Mouse (Mus musculus) megakaryocyte, adult 5-6 weeks (primary cell): ENCODE data around the gene Astn2. TPM values are rescaled to one million over a fixed set of nuclear protein-coding genes. Genes with fewer than 3 reads are reported as not detected.

Experiments
- ATAC-seq: 2 replicates; pipeline ENCODE4 v1.8.0; 2016; ENCODE audit warnings: mild to moderate bottlenecking, inconsistent platforms; ENCODE audit not compliant: poor library complexity, severe bottlenecking
- total RNA-seq, 2 experiments: library from RNA; stranded (forward) in 1 of 2; stranded (reverse) in 1 of 2; fragments of 153-499, 151-499 nt in 1 of 2; fragments of 221-1000, 200-1000 nt in 1 of 2; gene quantifications; 2 replicates each; pipeline versions ENCODE4 v1.2.3 to v1.2.4; 2015 to 2017

The Astn2 gene
- total RNA-seq, 2 experiments from 2014 or later = 0.09 TPM; not detected in 1

DNA sequence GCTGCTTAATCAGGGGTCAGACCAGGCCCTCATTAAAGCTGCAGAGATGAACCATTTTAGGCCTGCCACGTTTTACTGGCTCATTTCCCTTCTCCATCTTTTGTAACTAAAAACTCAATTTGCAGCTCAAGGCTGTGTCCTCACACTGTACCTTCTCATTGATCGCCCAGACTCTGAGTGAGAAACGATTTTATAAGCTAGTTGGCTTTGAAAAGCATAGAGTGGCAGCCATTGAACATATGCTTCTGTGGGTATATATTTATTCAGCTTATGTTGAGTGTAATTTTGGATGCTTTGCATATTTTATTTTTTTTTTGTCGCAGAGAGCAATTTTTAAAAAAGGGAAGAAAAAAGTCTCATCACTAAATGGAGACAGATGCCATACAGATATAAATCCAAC is 637.0 kb downstream of the Astn2 start:
- no peak for ATAC-seq

DNA sequence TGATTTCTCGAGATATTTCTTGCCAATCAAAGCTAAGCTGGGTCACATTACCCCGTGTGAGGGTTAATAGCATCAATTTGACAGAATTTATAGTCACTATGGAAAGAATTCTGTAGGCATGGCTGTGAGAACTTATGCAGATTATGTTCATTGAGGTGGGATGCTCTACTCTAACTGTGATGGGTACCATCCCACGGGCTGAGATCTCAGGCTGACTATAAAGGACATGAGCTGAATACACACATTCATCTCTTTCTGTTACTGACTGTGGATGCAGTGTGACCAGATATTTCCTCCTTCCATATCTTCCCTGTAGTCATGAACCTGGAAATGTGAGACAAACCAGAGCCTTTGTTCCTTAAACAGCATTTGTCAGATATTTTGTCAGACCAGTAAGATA is 639.1 kb downstream of the Astn2 start:
- no peak for ATAC-seq

DNA sequence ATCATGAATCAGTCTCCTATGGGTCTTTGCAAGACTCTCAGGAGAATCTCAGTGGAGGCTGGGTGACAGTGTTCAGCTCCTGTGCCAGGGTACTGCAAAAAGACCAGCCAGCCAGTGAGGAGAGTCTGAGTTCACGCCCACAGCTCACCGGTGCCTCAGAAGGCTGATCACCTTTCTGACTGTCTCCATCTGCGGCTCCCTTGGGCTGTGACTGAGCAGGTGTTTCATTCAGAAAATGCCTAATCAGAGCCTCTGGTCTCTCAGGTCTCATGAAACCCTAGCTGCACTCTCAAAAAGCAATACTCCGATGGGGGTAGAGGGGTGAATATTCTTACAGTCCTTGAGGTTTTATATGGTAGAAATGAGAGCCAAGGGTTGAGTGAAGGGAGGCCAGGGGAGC is 640.1 kb downstream of the Astn2 start:
- no peak for ATAC-seq

DNA sequence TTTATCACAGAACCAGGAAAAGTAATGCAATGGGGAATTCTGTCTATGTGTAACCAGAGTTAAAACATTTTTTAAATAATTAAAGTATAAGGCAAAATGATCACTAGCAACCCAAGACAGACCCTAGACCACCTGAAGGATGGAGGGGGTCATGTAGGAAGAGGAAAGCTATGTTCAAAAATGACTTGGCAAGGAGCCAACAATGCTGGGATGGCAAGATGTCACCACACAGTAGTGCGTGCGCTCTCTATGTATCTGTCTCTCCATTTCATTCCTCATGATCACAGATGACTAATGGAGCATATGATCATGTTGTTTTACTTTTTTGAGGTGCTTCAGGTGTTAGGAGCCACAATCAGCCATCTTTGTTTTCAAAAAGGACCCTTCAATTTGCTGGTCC is 640.6 kb downstream of the Astn2 start:
- ATAC-seq = no peak

DNA sequence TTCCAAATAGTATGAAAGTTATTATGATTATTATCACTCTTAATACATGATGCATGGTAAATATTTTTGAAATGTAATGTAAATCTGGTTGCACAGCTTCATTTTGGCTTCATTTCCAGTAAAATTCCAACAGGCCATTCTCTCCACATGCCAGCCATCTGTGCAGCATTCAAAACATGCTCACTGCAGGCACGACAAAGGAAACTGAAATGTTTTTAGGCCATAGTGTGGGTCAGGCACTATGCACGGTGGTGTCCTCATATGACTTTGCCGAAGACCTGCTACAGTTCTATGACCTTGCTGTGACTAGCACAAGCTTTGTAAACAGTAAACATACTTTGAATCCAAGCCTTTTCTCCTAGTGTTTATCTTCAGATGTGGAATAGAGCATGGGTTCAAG is 642.3 kb downstream of the Astn2 start:
- no peak for ATAC-seq

DNA sequence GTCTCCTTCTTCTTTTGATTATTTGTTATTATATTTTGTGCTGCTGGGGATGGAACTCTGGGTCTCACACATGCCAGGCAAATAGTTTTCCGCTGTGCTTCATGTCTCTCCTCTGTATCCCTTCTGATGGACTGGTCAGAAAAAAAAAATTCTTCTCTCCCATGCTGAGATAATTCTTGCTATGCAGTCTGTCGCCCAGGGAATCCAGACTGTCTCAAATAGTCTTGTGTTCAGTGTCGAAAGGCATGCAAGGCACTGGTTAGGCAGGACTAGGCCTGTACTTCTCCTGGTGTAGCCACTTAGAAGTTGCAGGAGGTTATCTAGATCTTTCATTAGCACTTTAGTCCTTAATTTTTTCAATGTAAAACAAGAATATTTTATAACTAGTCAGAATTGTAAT is 642.8 kb downstream of the Astn2 start:
- ATAC-seq = no peak

DNA sequence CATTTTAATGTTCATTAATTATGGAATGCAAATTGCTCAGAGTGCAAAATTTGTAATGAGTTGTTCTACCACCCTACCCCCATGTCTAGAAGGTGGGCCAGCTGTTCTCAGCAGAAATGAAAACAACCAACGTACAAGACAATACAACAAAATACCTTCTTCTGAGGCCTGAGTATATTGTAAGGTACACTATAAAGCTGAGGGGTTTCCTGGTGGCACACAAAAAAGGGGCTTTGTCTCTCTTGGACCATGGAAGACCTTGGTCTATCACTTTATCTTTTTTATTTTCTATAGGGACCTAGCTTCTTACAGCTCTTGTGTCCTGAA is 645.6 kb downstream of the Astn2 start:
- no peak for ATAC-seq

DNA sequence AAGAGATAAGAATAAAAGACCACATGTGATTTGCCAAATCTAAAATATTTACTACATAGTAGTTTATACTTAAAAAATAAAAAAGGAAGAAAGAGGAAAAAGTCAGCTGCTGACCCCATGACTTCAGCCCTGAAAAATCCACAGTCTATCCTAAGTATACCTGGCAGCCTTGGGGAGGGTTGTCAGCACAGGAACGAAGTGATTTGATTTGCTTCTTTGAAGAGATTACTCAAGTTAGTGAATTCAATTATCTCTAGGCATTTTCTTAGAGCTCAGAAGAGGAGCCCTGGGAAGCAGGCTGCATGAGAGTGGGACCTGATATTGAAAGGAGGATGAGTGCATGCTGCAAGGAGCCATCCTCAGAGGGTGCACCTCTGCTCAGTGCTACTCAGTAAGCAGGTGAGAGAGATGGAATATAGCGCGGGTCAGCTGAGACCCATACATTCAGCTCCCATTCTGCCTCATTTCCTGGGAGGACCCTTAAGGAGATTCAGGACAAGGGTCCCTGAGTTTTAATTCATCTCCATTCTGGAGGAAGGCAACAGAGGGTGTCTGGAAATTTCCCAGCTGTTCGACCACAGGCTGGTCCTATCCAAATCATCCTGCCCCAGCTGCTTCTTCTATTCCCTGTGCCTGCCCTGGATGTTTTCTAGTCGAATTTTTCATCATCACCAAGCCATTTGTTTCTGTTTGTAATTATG is 646.1 kb downstream of the Astn2 start:
- no peak for ATAC-seq

DNA sequence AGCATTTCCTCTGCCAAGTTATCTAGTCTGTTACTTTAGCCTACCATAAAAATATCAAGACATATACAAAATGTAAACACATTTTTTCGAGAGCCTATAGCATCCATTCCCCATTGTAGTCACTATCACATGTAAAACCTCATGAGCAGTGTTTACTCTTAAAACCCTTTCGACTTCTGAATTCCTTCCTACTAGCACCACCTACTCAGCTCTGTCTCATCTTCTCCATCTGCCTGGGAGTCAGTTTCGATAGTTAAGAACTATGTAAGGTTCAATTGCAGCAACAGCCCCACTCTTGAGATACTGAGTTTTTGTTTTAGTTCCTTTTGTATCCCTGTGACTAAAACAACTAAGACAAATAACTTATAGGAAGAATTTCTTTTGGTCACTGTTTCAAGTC is 651.5 kb downstream of the Astn2 start:
- ATAC-seq = no peak

DNA sequence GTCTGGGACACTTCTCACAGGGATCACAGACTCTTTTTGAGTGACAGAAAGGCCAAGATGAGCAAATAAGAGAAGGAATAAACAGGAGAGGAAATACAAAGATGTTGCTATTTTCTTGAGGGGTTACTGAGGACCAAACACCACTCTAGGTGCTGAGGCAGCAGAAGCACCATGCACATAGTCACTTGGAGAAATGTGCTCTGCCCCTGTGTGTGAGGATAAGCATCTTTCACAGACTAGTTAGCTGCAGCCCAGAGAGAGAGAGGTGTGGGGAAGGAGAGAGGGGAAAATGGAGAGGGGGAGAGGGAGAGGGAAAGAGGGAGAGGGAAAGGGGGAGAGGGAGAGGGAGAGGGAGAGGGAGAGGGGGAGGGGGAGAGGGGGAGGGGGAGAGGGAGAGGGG is 659.6 kb downstream of the Astn2 start:
- no peak for ATAC-seq

DNA sequence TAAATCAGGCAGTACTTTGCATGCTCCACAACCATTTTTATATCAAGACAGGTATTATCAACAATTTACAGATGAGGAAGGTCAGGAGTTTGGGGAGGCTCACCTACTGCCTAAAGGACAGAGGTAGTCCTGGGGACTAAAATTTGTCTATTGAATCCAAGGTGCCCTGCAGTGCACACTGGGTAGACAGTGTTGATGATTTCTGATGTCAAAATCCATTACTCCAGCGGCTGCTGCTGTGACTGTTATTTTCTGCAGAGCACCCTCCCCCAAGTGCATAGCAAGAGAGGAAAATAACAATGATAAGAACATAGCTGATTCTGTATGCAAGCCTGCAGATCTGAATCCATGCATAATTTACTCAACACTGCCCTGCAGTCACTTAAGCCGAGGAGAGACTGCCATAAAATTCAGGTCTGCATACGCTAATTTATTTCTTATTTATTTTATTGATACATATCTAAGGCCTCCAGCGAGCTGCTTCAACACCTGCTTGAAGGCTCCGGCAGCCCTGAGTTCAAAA is 660.3 kb downstream of the Astn2 start:
- no peak for ATAC-seq

DNA sequence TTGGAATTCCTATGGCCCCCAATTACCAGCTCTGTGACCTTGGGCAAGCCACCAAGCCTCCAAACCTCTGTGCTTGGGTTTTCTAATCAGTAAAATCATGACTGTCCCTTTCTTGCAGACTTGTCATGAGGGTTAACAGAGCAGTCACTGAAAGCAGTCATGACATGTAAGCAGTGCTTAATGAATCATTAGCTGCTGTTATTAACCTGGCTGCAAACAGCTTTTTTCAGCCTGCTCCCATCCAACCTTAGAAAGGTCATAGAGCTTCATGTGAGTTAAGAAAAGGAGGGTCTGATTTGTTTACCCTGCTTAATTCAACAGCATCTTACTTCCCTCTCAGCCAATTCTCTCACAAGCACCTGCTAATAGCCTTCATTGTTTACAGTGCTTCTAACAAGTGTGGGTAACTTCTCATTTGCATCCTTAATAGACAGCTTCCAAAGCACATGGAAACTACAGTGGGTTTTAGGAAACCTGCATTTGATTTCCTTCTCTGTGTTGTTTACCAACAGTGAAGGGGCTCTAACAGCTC is 661.2 kb downstream of the Astn2 start:
- no peak for ATAC-seq

DNA sequence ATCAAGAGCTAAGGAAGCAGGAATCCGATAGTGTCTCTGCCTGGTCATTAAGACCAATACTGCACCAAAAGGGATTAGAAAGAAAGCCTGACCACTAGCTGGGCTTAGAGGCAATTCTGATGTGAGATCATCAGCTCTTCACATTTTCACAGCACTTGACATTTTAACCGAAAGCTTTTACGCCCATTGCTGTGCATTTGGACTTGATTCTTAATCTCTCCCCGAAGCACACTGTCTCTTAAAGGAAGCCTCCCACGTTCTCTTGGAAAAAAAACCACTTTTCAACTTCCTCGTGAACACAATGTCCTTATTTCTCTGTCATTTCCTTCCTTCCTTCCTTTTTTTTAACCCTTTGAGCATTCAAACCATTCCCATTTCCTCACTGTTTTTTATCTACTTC is 680.0 kb downstream of the Astn2 start:
- no peak for ATAC-seq

DNA sequence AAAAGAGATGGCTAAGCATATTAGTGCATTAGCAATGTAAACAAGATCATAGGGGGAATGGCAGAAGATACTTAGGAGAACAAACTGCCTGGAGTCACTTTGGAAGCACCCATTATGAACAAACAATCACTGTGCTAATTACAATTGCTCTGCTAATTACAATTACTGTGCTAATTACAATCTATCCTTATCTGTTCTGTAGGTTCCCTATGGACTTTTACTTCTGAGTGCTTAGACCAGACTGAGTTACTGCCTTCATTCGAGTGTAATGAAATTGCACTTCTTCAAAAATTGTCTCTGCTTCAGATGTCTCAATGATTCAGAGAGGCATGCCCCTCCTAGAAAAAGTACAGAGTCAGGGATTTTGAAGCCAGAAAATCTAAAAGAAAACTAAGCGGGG is 684.8 kb downstream of the Astn2 start:
- no peak for ATAC-seq

DNA sequence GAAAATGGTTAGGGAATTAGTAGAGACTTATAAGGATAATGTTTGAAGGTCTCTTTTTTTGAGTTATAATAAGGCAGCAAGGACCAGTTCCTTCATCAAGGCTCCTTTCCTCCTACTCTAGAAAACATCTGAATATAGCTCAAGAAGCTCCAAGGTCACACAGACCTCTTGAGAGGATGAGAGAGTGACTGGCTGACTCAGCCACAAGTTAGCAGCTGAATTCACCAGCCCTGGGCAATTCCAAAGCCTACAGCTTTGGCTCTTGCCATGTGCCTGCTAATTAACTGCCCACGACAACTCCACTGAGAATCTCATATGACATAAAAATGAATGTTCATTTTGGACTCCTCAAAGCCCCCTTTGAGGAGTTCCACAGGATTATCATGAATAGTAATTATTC is 686.5 kb downstream of the Astn2 start:
- no peak for ATAC-seq

DNA sequence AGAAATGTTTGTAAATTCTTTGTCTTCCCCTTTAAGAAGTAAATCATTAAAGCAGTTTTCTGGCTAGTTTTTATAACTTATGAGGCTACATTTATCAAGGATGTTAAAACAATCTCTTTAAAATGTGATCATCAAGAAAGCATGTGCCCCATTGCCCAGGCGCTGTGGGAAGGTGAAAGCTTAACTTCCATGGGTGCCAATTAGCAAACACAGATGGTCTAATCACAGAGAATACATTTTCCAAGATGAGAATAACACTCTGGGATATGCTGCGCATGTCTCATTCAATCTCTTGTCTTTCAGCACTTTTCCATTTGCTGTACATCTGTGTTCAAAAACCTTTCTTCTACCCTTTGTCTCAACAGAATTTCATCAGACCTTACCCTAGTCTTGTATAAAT is 688.3 kb downstream of the Astn2 start:
- no peak for ATAC-seq

DNA sequence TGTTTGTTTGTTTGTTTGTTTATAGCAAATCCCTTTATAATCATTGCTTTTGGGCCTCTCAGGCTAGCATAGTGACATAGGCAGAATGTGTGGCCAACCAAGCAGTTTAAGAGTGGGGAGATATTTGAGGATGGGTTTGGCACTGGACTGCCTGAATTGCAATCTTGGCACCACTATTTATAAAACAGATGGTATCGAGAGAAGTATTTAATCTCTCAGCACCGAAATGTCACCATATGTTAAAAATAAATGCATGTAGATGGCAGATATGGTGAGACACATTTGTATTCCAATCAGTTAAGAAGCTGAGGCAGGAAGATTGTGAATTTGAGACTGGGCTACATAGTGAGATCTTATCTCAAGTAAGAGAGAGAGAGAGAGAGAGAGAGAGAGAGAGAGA is 692.7 kb downstream of the Astn2 start:
- ATAC-seq = no peak

DNA sequence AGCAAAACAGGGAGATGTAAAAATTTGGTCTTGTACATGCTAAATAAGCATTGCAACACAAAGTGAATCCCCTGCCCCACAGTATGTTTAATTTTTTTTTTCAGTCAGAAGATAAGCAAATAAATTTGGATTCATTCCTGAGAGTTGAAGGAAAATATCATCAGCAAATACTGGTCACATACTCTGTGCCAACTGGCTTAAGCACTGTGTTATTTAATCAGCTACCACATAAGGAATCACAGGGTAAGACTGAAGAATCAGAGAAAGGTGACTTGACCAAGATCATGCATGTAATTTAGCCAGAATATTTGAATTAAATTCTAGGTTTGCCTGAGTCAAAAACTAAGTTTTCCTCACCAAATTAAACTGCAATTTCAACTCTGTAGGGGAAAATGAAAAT is 693.8 kb downstream of the Astn2 start:
- no peak for ATAC-seq

DNA sequence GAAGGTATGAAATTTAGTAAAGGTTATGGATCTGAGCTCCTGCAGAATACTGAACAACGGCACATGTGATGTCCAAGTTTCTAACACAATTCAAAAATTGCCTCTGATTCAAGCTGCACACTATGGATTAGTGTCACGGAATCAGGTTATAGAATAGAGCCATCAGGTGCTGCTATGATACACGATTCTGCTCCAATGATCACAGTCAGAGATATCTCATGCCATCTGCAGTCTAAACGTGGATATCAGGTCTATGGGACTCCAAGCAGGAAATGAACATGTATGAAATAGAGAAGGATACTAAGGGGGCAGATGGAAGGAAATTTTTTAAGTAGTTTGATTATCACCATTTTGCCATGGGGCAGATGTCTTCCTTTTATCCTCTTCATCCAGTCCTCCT is 702.6 kb downstream of the Astn2 start:
- no peak for ATAC-seq

DNA sequence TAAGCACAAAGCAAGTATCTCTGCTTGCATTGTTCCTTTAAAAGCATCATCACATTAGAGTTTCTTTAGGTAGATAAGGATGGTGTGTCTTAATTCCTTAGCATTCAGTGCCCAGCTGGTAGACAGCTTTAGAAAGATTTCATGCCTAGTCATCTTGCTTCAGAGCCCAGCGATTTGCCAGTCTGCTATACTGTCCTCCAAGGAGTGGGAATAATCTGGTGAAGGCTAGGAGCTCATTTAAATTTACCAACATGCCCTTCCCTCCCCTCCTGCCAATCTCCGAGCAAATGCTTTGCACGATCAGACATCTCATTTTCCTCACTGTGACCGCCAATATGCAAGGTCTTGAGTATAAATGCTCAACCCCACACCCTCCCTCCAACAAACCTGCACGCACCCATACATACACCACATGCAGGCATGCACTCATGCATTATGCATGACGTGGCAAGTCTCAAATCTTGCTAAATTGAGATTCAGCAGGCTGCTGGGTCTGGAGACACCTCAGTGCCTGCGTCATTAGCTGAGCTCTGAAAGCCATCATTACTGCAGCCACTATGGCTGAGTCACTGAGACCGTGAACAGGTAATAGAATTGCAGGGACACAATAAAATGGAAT is 704.6 kb downstream of the Astn2 start:
- no peak for ATAC-seq

DNA sequence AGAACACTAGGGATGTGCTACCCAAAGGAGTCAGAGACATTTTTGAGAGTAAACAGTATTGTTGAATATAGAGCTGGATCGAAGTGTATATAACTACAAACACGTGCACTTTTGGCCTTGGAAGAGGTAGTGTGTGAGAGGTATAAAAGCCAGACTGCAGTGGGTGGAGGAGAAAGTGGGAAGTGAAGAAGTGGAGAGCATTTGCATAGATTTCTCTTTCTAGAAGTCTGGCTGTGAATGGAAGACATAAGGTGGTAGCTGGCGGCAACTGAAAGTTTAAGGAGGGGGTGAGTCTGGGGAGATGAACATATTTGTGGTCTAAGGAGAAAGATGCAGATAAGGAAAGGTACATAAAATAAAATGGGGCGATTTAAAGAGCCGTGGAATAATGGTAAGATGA is 709.2 kb downstream of the Astn2 start:
- no peak for ATAC-seq

DNA sequence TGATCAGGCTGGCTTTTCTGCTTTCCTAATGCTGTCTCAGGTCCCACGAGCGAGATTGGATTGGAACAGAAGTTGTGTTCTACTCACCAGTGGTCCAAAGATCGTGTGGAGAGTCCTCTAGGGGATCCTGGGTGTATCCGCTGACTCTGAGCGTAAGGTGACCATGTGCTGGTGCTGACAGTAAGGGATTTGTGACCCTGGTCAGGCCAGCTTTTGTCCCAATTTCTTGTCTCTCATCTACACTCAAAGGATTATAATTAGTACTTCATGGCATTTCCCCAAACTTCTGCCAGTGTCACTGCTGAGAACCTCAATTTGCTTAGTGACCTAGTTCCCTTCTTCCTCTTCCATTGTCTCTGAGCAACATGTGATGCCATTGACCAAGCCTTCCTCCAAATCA is 710.4 kb downstream of the Astn2 start:
- no peak for ATAC-seq
